Comparison of ENCODE assay signal across 20 mouse cellular contexts in the genomic region with DNA sequence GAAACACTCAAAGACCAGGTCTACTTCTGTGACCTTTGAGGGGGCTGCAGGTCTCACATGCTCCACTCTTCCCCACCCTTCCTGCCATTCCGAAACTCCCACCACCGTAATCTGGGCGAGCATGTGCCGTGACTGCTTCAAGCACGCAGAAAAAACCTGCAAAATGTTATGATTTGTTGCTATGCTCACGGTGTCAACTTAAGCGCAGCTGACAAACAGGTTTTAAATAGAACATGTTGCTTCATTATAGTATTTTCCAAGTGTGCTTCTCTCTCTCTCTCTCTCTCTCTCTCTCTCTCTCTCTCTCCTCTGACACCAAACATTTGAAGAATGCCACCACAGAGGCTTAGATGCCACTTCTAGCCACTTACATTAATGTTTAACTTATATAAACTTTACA.
DNase-seq lines count a peak whose midpoint lies in the region; ATAC-seq and TF ChIP-seq lines count a peak whose summit lies in the region.
"Had no signal": no experiment of that assay in that cellular context is flagged by ENCODE, and none has a peak within 500 bp of the region (broad histone marks: within the 10 kb centered on the region; RNA-seq: fewer than 3 reads in every experiment).

No protein-coding gene starts in this region.

- no peaks in the 10 kb centered on the region for H3K4me1 ChIP-seq in lung, embryonic 14.5 days (ENCODE audit: insufficient read depth)
- no peaks in the 10 kb centered on the region; the same call in none of the 2 replicates for H3K4me1 ChIP-seq in heart, embryonic 11.5 days (ENCODE audit: control insufficient read depth, insufficient read depth, low read length)
- H3K4me1 ChIP-seq in heart, postnatal 0 days (ENCODE audit: control insufficient read depth, insufficient read depth), result peaks cover 16% of the 10 kb centered on the region
- H3K4me1 ChIP-seq: embryonic facial prominence, embryonic 13.5 days; stomach, embryonic 15.5 days had no signal

- H3K27me3 ChIP-seq in lung, embryonic 14.5 days (ENCODE audit: insufficient read depth, low read length), result no peaks in the 10 kb centered on the region
- no peaks in the 10 kb centered on the region for H3K27me3 ChIP-seq in heart, embryonic 11.5 days (ENCODE audit: control insufficient read depth, insufficient read depth, low read length)
- no peaks in the 10 kb centered on the region for H3K27me3 ChIP-seq in heart, postnatal 0 days (ENCODE audit: control insufficient read depth, insufficient read depth, low read length)
- H3K27me3 ChIP-seq: embryonic facial prominence, embryonic 13.5 days; lung, embryonic 15.5 days; stomach, embryonic 15.5 days had no signal

- H3K4me2 ChIP-seq in lung, embryonic 14.5 days, result no peak overlapping the region
- no peak overlapping the region for H3K4me2 ChIP-seq in heart, embryonic 11.5 days
- H3K4me2 ChIP-seq in heart, postnatal 0 days (ENCODE audit: low read depth, low read length), result no peak overlapping the region
- H3K4me2 ChIP-seq: embryonic facial prominence, embryonic 13.5 days; liver, embryonic 11.5 days; lung, embryonic 15.5 days; stomach, embryonic 15.5 days had no signal

- peak; percentile 37 for DNase-seq in lung, embryonic 14.5 days
- no peak for DNase-seq in lung, postnatal 14 days
- peak; percentile 84 for DNase-seq in heart, postnatal 0 days (ENCODE audit: low spot score)
- peak; percentile 34 for DNase-seq in skeletal muscle tissue, adult 2 months (ENCODE audit: low read depth, low spot score)
- no peak for DNase-seq in frontal cortex, postnatal 36 days (ENCODE audit: low spot score in 2 of 2)
- no peak for DNase-seq in cerebellum, adult 11-12 months
- DNase-seq: adrenal gland, adult 8-10 months; cerebellum, postnatal 10 days; gastrocnemius, postnatal 25 days; kidney, adult 2 months; right cerebral cortex, postnatal 25 days; thymus, adult 18-20 months; thymus, postnatal 4 days had no signal

- no peak for TF ChIP-seq CTCF in lung, embryonic 14.5 days (IDR thresholded peaks at IDR 0.05; ENCODE audit: low read depth)
- no peak for TF ChIP-seq CTCF in heart, postnatal 0 days (IDR thresholded peaks at IDR 0.05; ENCODE audit: low read depth)

- H3K36me3 ChIP-seq in lung, embryonic 14.5 days (ENCODE audit: insufficient read depth), result no peaks in the 10 kb centered on the region
- no peaks in the 10 kb centered on the region for H3K36me3 ChIP-seq in heart, embryonic 11.5 days (ENCODE audit: control insufficient read depth, insufficient read depth, low read length)
- H3K36me3 ChIP-seq in heart, postnatal 0 days (replicated peaks; ENCODE audit: control insufficient read depth, insufficient read depth, low read length), result no peaks in the 10 kb centered on the region
- H3K36me3 ChIP-seq: embryonic facial prominence, embryonic 13.5 days; lung, embryonic 15.5 days; stomach, embryonic 15.5 days had no signal

- H3K27ac ChIP-seq in lung, embryonic 14.5 days (ENCODE audit: low read depth), result no peak overlapping the region
- H3K27ac ChIP-seq in heart, embryonic 11.5 days (ENCODE audit: low read depth, low read length), result peak overlapping the region; percentile 70
- peak overlapping the region; percentile 91 for H3K27ac ChIP-seq in heart, postnatal 0 days (ENCODE audit: low read depth)
- H3K27ac ChIP-seq: embryonic facial prominence, embryonic 13.5 days; hindbrain, postnatal 0 days; lung, embryonic 15.5 days; stomach, embryonic 15.5 days had no signal

- WGBS in lung, embryonic 14.5 days, result 56% methylated on average over 7 of the region's 7 CpGs
- WGBS in heart, embryonic 11.5 days (ENCODE audit: insufficient replicate concordance), result 55% methylated on average over 7 of the region's 7 CpGs
- 21% methylated on average over 7 of the region's 7 CpGs for WGBS in heart, postnatal 0 days

- no peak overlapping the region for H3K9ac ChIP-seq in lung, embryonic 14.5 days
- no peak overlapping the region for H3K9ac ChIP-seq in heart, embryonic 11.5 days (ENCODE audit: low read depth, low read length)
- no peak overlapping the region for H3K9ac ChIP-seq in heart, postnatal 0 days (replicated peaks; ENCODE audit: low read depth, low read length)
- H3K9ac ChIP-seq: embryonic facial prominence, embryonic 13.5 days; lung, embryonic 15.5 days; stomach, embryonic 15.5 days had no signal

- no peak overlapping the region for H3K4me3 ChIP-seq in lung, embryonic 14.5 days (ENCODE audit: low read depth, low read length)
- H3K4me3 ChIP-seq in heart, embryonic 11.5 days (ENCODE audit: low read depth, low read length), result no peak overlapping the region
- H3K4me3 ChIP-seq in heart, postnatal 0 days (ENCODE audit: low read depth, low read length), result no peak overlapping the region
- H3K4me3 ChIP-seq: embryonic facial prominence, embryonic 13.5 days; lung, embryonic 15.5 days; stomach, embryonic 15.5 days had no signal

- H3K9me3 ChIP-seq in lung, embryonic 14.5 days (ENCODE audit: low read depth, low read length), result no peaks in the 10 kb centered on the region
- no peaks in the 10 kb centered on the region for H3K9me3 ChIP-seq in heart, embryonic 11.5 days (replicated peaks; ENCODE audit: control insufficient read depth, low read length)
- no peaks in the 10 kb centered on the region for H3K9me3 ChIP-seq in heart, postnatal 0 days (replicated peaks; ENCODE audit: control insufficient read depth, low read length)
- H3K9me3 ChIP-seq: embryonic facial prominence, embryonic 13.5 days; lung, embryonic 15.5 days; stomach, embryonic 15.5 days had no signal

- ATAC-seq in lung, embryonic 14.5 days (ENCODE audit: insufficient read depth), result peak; percentile 31; the same call in 1 of the 2 replicates
- no peak for ATAC-seq in heart, embryonic 11.5 days (replicated peaks; ENCODE audit: insufficient number of reproducible peaks, low FRiP score, low TSS enrichment)
- peak; percentile 91 for ATAC-seq in heart, postnatal 0 days (ENCODE audit: insufficient read depth, low read depth)
- ATAC-seq: hindbrain, postnatal 0 days; midbrain, embryonic 16.5 days had no signal

- TF ChIP-seq EP300 in heart, postnatal 0 days (IDR thresholded peaks at IDR 0.05; ENCODE audit: low read depth), result no peak

Comparison
In these comparisons a context has a peak if more than half of its experiments do, and no peak if none do; other contexts are left out.
1. DNase-seq: peak in lung, embryonic 14.5 days (single experiment), heart, postnatal 0 days (single experiment) and skeletal muscle tissue, adult 2 months (single experiment); none in lung, postnatal 14 days (single experiment), frontal cortex, postnatal 36 days (0 of 2) and cerebellum, adult 11-12 months (single experiment).